Mouse (Mus musculus) myocyte (in vitro differentiated cells): ENCODE measurements around the gene Melk.

Experiments used
- MYOG ChIP-seq, 3 experiments: IDR thresholded peaks; one replicate each; pipeline ENCODE4 v1.6.1; 2011; ENCODE audit warnings: control low read depth in 2 of 3, low read depth in 2 of 3, mild to moderate bottlenecking in 2 of 3; ENCODE audit not compliant: insufficient read length in 2 of 3, control insufficient read depth in 1 of 3, insufficient read depth in 1 of 3
- POLR2A ChIP-seq: IDR thresholded peaks from one replicate; pipeline ENCODE4 v1.6.1; 2011; ENCODE audit warnings: low read depth, mild to moderate bottlenecking, control low read depth, moderate library complexity; ENCODE audit not compliant: insufficient read length
- POLR2AphosphoS2 ChIP-seq: IDR thresholded peaks from one replicate; pipeline ENCODE4 v1.6.1; 2011; ENCODE audit warnings: low read depth, control low read depth; ENCODE audit not compliant: insufficient read length
- TCF3 ChIP-seq: IDR thresholded peaks from one replicate; pipeline ENCODE4 v1.6.1; 2011; ENCODE audit warnings: low read depth, control low read depth; ENCODE audit not compliant: insufficient read length
- USF1 ChIP-seq: IDR thresholded peaks from one replicate; pipeline ENCODE4 v1.6.1; 2011; ENCODE audit warnings: low read depth, mild to moderate bottlenecking, control low read depth, moderate library complexity

GRCm38 (mm10) chr4:44251966-44252916, 48.4 kb upstream of the Melk start:
- TF ChIP-seq POLR2A: no peak
- TF ChIP-seq POLR2AphosphoS2: no peak
- TF ChIP-seq USF1: no peak
- no peak for TF ChIP-seq TCF3
- no peak for TF ChIP-seq MYOG (IDR thresholded peaks at IDR 0.05; ENCODE audit: control insufficient read depth in 1 of 3, insufficient read depth in 1 of 3, insufficient read length in 2 of 3, low read depth in 2 of 3)
